Mouse (Mus musculus): Measurements from ENCODE around the gene Ccdc92. TPM values are rescaled to one million over a fixed set of nuclear protein-coding genes. Genes with fewer than 3 reads are reported as not detected.

Ccdc92 gene
- polyA plus RNA-seq, 1 experiment from 2014 or later = 7.5 TPM

DNA sequence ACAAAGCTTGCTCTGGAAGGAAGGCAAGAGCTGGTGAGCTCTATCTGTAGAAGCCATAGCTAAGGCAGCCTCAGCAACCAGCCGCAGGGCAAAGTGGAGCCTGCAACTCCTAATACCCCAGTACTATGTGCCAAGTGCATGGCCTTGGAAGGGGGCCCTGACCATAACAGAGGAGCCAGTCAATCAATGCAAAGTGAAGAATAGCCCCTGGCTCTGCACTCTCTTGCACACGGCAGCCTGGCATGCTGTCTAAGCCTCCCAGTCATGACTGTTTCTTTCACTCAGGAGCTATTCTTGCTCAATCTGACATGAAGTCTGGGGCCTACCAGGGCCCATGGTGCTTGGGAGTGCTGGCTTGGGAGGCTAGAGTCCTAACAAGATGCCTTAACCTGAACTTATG is 21.6 kb downstream of the Ccdc92 start:
- 78% methylated on average over 2 of the region's 2 CpGs for WGBS
- TF ChIP-seq CTCF (IDR thresholded peaks at IDR 0.05; ENCODE audit: low read depth) = no peak
- H3K4me2 ChIP-seq = no peak overlapping the region
- H3K4me1 ChIP-seq (ENCODE audit: insufficient read depth) = no peaks in the 10 kb centered on the region
- H3K9me3 ChIP-seq (ENCODE audit: low read depth, low read length) = no peaks in the 10 kb centered on the region
- H3K27me3 ChIP-seq (ENCODE audit: insufficient read depth, low read length) = no peaks in the 10 kb centered on the region
- H3K27ac ChIP-seq (ENCODE audit: low read depth) = no peak overlapping the region
- H3K4me3 ChIP-seq (ENCODE audit: low read depth, low read length) = no peak overlapping the region
- H3K9ac ChIP-seq = no peak overlapping the region
- ATAC-seq (ENCODE audit: insufficient read depth) (no peak), DNase-seq (no peak)
- H3K36me3 ChIP-seq (ENCODE audit: insufficient read depth) = no peaks in the 10 kb centered on the region

- H3K27ac ChIP-seq (ENCODE audit: low read depth) = no peak overlapping the region
- TF ChIP-seq CTCF (IDR thresholded peaks at IDR 0.05; ENCODE audit: low read depth) = no peak
- no peak overlapping the region for H3K9ac ChIP-seq
- no peaks in the 10 kb centered on the region for H3K27me3 ChIP-seq (ENCODE audit: insufficient read depth, low read length)
- no peaks in the 10 kb centered on the region for H3K9me3 ChIP-seq (ENCODE audit: low read depth, low read length)
- H3K36me3 ChIP-seq (ENCODE audit: insufficient read depth) = 0 out of 2 replicates have a peak, but pooled peaks cover 3% of the 10 kb centered on the region
- ATAC-seq (ENCODE audit: insufficient read depth) = no peak
- no peak overlapping the region for H3K4me2 ChIP-seq
- no peaks in the 10 kb centered on the region for H3K4me1 ChIP-seq (ENCODE audit: insufficient read depth)
- no peak for DNase-seq
- H3K4me3 ChIP-seq (ENCODE audit: low read depth, low read length) = no peak overlapping the region
- WGBS = 68% methylated on average over 7 of the region's 7 CpGs
These were observed 22.0 kb downstream of the Ccdc92 start for GRCm38 (mm10) chr5:124840202-124840601.

DNA sequence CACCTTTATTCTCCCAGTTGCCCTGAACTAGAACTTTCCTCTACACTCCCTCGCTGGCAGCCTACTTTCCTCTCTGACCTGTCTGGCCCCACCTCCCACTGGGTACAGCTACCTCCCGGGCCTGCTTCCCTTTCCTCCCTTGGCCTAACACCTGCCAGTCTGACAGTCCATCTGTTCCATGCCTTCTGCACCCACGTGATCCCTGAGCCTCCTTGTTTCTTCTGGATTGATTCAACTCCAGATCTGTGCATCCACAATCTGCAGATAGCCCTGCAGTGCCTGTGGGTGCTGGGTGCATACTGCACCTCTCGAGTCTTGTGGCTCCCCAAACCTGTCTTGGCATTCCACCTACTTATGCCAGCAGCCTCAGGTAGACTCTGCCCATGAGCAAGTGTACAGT is 25.6 kb downstream of the Ccdc92 start:
- no peak for DNase-seq
- no peak overlapping the region for H3K9ac ChIP-seq
- no peak overlapping the region for H3K4me2 ChIP-seq
- H3K4me1 ChIP-seq (ENCODE audit: insufficient read depth) = no peaks in the 10 kb centered on the region
- TF ChIP-seq CTCF (IDR thresholded peaks at IDR 0.05; ENCODE audit: low read depth) = no peak
- no peak overlapping the region for H3K4me3 ChIP-seq (ENCODE audit: low read depth, low read length)
- 54% methylated on average over 4 of the region's 4 CpGs for WGBS
- 0 out of 2 replicates have a peak, but pooled peaks cover 4% of the 10 kb centered on the region for H3K36me3 ChIP-seq (ENCODE audit: insufficient read depth)
- no peak for ATAC-seq (ENCODE audit: insufficient read depth)
- H3K27me3 ChIP-seq (ENCODE audit: insufficient read depth, low read length) = no peaks in the 10 kb centered on the region
- no peak overlapping the region for H3K27ac ChIP-seq (ENCODE audit: low read depth)
- H3K9me3 ChIP-seq (ENCODE audit: low read depth, low read length) = no peaks in the 10 kb centered on the region

GRCm38 (mm10) chr5:124836075-124836474 is 26.1 kb downstream of the Ccdc92 start:
- no peak overlapping the region for H3K9ac ChIP-seq
- 0 out of 2 replicates have a peak, but pooled peaks cover 4% of the 10 kb centered on the region for H3K36me3 ChIP-seq (ENCODE audit: insufficient read depth)
- no peak for TF ChIP-seq CTCF (IDR thresholded peaks at IDR 0.05; ENCODE audit: low read depth)
- no peak overlapping the region for H3K4me3 ChIP-seq (ENCODE audit: low read depth, low read length)
- DNase-seq = no peak
- ATAC-seq (ENCODE audit: insufficient read depth) = no peak
- no peak overlapping the region for H3K27ac ChIP-seq (ENCODE audit: low read depth)
- H3K4me2 ChIP-seq = no peak overlapping the region
- no peaks in the 10 kb centered on the region for H3K4me1 ChIP-seq (ENCODE audit: insufficient read depth)
- WGBS = 81% methylated on average over 10 of the region's 10 CpGs
- H3K27me3 ChIP-seq (ENCODE audit: insufficient read depth, low read length) = no peaks in the 10 kb centered on the region
- H3K9me3 ChIP-seq (ENCODE audit: low read depth, low read length) = no peaks in the 10 kb centered on the region

DNA sequence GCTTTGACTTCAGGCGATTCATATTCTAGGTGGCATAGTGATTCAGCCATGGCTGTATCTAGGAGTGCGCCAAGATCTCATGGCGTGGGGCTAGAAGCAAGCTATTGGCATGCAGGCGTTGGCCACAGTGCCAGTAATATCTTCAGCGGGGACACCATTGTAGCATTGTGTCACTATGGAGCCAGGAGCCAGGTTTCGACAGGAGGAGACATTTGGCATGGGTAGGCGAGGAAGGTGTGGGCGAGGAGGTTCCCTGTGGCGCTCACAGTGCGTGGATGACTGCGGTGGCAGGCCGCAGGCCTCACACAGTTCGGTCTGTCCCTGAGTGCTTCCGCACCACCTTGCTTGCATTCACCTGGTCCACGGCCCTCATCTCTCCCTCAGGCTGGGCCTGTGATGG is 27.0 kb downstream of the Ccdc92 start:
- DNase-seq = no peak
- H3K9me3 ChIP-seq (ENCODE audit: low read depth, low read length) = no peaks in the 10 kb centered on the region
- WGBS = 92% methylated on average over 15 of the region's 15 CpGs
- no peak for ATAC-seq (ENCODE audit: insufficient read depth)
- TF ChIP-seq CTCF (IDR thresholded peaks at IDR 0.05; ENCODE audit: low read depth) = no peak
- no peak overlapping the region for H3K4me3 ChIP-seq (ENCODE audit: low read depth, low read length)
- H3K27ac ChIP-seq (ENCODE audit: low read depth) = no peak overlapping the region
- H3K36me3 ChIP-seq (ENCODE audit: insufficient read depth) = 0 out of 2 replicates have a peak, but pooled peaks cover 4% of the 10 kb centered on the region
- H3K4me2 ChIP-seq = no peak overlapping the region
- H3K27me3 ChIP-seq (ENCODE audit: insufficient read depth, low read length) = no peaks in the 10 kb centered on the region
- no peaks in the 10 kb centered on the region for H3K4me1 ChIP-seq (ENCODE audit: insufficient read depth)
- H3K9ac ChIP-seq = no peak overlapping the region

DNA sequence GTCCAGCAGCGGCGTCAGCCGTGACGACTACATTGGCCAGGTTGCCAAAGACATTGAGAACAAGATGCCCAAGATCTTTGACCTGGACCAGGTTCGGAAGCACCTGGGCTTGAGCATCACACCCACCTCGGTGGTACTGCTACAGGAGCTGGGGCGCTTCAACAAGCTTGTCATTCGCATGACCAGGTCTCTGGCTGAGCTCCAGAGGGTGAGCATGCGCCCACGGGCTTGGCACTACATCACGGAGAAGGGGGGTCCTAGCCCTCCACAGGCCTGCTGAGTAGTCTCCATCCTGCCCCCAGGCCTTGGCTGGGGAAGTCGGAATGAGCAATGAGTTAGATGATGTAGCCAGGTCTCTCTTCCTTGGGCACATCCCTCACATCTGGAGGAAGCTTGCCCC is 31.9 kb downstream of the Ccdc92 start:
- no peaks in the 10 kb centered on the region for H3K4me1 ChIP-seq (ENCODE audit: insufficient read depth)
- no peaks in the 10 kb centered on the region for H3K9me3 ChIP-seq (ENCODE audit: low read depth, low read length)
- H3K9ac ChIP-seq = no peak overlapping the region
- H3K4me2 ChIP-seq = no peak overlapping the region
- TF ChIP-seq CTCF (IDR thresholded peaks at IDR 0.05; ENCODE audit: low read depth) = no peak
- DNase-seq = no peak
- H3K4me3 ChIP-seq (ENCODE audit: low read depth, low read length) = no peak overlapping the region
- H3K27me3 ChIP-seq (ENCODE audit: insufficient read depth, low read length) = no peaks in the 10 kb centered on the region
- H3K36me3 ChIP-seq (ENCODE audit: insufficient read depth) = 0 out of 2 replicates have a peak, but pooled peaks cover 3% of the 10 kb centered on the region
- no peak for ATAC-seq (ENCODE audit: insufficient read depth)
- H3K27ac ChIP-seq (ENCODE audit: low read depth) = no peak overlapping the region
- 87% methylated on average over 12 of the region's 12 CpGs for WGBS

DNA sequence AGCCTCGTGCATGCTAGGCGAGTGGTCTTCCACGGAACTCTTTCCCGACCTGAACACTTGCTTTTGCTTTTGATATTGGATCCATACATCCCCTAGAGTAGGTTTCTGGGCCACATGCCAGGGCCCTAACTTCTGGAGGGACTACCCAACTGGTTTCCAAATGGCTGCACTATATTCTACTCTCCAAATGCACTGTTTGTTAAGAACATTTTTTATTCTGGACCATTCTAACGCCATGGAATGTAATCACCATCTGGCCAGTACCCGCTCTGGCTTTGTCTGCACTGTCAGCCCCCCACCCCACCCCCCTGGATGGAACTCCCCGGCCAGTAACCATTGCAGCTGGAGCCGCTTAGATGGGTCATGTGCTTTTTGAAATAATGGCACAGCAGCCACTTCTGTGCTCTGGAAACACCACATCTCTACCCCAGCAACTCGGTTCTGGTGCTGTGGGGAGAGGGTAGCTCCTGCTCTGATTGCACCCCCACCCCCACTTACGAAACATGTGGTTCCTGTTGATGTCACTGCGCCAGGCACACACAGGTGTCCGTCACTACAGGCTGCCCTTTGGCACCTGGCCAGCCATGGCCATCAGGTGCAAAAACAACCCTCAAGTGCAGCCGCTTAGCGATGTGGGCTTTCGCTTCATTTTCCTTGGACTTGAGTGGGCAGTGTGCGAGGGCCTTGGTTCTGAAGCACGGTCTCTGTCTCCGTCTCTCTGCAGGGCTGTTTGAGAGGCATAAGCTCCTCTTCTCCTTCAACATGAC is 39.9 kb downstream of the Ccdc92 start:
- ATAC-seq (ENCODE audit: insufficient read depth) = no peak
- Histone ChIP-seq H3K9me3 (ENCODE audit: low read depth, low read length) (no peaks in the 10 kb centered on the region), H3K27me3 (ENCODE audit: insufficient read depth, low read length) (no peaks in the 10 kb centered on the region), H3K36me3 (ENCODE audit: insufficient read depth) (no peaks in the 10 kb centered on the region), H3K4me1 (ENCODE audit: insufficient read depth) (no peaks in the 10 kb centered on the region), H3K27ac (ENCODE audit: low read depth) (no peak overlapping the region), H3K4me3 (ENCODE audit: low read depth, low read length) (no peak overlapping the region), H3K9ac (no peak overlapping the region), H3K4me2 (no peak overlapping the region)
- WGBS = 70% methylated on average over 18 of the region's 18 CpGs
- no peak for TF ChIP-seq CTCF (IDR thresholded peaks at IDR 0.05; ENCODE audit: low read depth)
- DNase-seq = peak; percentile 15

Measured in lung, embryonic 14.5 days (tissue).